Comparison of ENCODE assay signal across 8 mouse cellular contexts in genomic region chr5:92106327-92107125, GRCm38 (mm10). TPM values are rescaled to one million over a fixed set of nuclear protein-coding genes. Genes with fewer than 3 reads are reported as not detected.
DNase-seq lines count a peak whose midpoint lies in the region; ATAC-seq and TF ChIP-seq lines count a peak whose summit lies in the region.

No protein-coding gene starts in this region.

- no peak overlapping the region for H3K4me2 ChIP-seq in forebrain, embryonic 15.5 days (replicated peaks)
- H3K4me2 ChIP-seq in forebrain, embryonic 12.5 days: no peak overlapping the region
- H3K4me2 ChIP-seq in midbrain, postnatal 0 days (ENCODE audit: low read depth, low read length, poor library complexity, severe bottlenecking): no peak overlapping the region

- peak; percentile 60; the same call in 1 of the 2 replicates for ATAC-seq in forebrain, embryonic 15.5 days (replicated peaks)
- no peak for ATAC-seq in forebrain, embryonic 12.5 days (ENCODE audit: low FRiP score)
- ATAC-seq in midbrain, postnatal 0 days (ENCODE audit: low FRiP score): no peak
- peak; percentile 87 to 89 for ATAC-seq in hematopoietic stem cell, adult 5-6 weeks (replicated peaks in 1 of 2; ENCODE audit: insufficient read depth in 1 of 2, low FRiP score in 2 of 2, low TSS enrichment in 1 of 2, low read depth in 1 of 2, poor library complexity in 2 of 2, severe bottlenecking in 2 of 2)

- intact Hi-C loops in gastrocnemius, postnatal 14 days (cut with DNase I; ENCODE audit: low total_unique reads): no loop called here

- peak; percentile 63 for DNase-seq in midbrain, postnatal 0 days (ENCODE audit: low spot score)
- DNase-seq in midbrain, embryonic 10.5 days (ENCODE audit: low spot score): no peak
- peak; percentile 56 for DNase-seq in skeletal muscle tissue, adult 2 months (ENCODE audit: low read depth, low spot score)
- no peak for DNase-seq in left cerebral cortex, adult 18-20 months (ENCODE audit: low spot score in 2 of 2)
- no peak for DNase-seq in gastrocnemius, postnatal 14 days

- H3K27ac ChIP-seq in forebrain, embryonic 15.5 days (replicated peaks): no peak overlapping the region
- H3K27ac ChIP-seq in forebrain, embryonic 12.5 days: no peak overlapping the region
- H3K27ac ChIP-seq in midbrain, postnatal 0 days (ENCODE audit: low read depth, low read length): no peak overlapping the region
- no peak overlapping the region for H3K27ac ChIP-seq in midbrain, embryonic 10.5 days (replicated peaks)

- no peak overlapping the region for H3K4me3 ChIP-seq in forebrain, embryonic 15.5 days
- H3K4me3 ChIP-seq in forebrain, embryonic 12.5 days (replicated peaks): no peak overlapping the region
- H3K4me3 ChIP-seq in midbrain, postnatal 0 days (ENCODE audit: low read depth, low read length): no peak overlapping the region
- no peak overlapping the region for H3K4me3 ChIP-seq in midbrain, embryonic 10.5 days

- no peak for TF ChIP-seq CTCF in midbrain, postnatal 0 days (IDR thresholded peaks at IDR 0.05)

- H3K9me3 ChIP-seq in forebrain, embryonic 15.5 days: no peaks in the 10 kb centered on the region
- no peaks in the 10 kb centered on the region for H3K9me3 ChIP-seq in forebrain, embryonic 12.5 days
- H3K9me3 ChIP-seq in midbrain, postnatal 0 days (ENCODE audit: low read length): no peaks in the 10 kb centered on the region
- no peaks in the 10 kb centered on the region for H3K9me3 ChIP-seq in midbrain, embryonic 10.5 days (replicated peaks)

- H3K27me3 ChIP-seq in forebrain, embryonic 15.5 days: no peaks in the 10 kb centered on the region
- no peaks in the 10 kb centered on the region for H3K27me3 ChIP-seq in forebrain, embryonic 12.5 days
- no peaks in the 10 kb centered on the region for H3K27me3 ChIP-seq in midbrain, postnatal 0 days (ENCODE audit: insufficient read depth, low read length)
- H3K27me3 ChIP-seq in midbrain, embryonic 10.5 days (ENCODE audit: low read depth, poor library complexity, severe bottlenecking): no peaks in the 10 kb centered on the region

- H3K9ac ChIP-seq in forebrain, embryonic 15.5 days (replicated peaks): no peak overlapping the region
- no peak overlapping the region for H3K9ac ChIP-seq in forebrain, embryonic 12.5 days
- H3K9ac ChIP-seq in midbrain, postnatal 0 days (replicated peaks; ENCODE audit: low read length, poor library complexity, severe bottlenecking): no peak overlapping the region

- 44% methylated on average over 10 of the region's 10 CpGs for WGBS in forebrain, embryonic 15.5 days
- 53% methylated on average over 10 of the region's 10 CpGs for WGBS in forebrain, embryonic 12.5 days
- WGBS in midbrain, postnatal 0 days: 48% methylated on average over 10 of the region's 10 CpGs
- WGBS in midbrain, embryonic 10.5 days: 55% methylated on average over 10 of the region's 10 CpGs

- H3K36me3 ChIP-seq in forebrain, embryonic 15.5 days: no peaks in the 10 kb centered on the region
- H3K36me3 ChIP-seq in forebrain, embryonic 12.5 days (replicated peaks): no peaks in the 10 kb centered on the region
- H3K36me3 ChIP-seq in midbrain, postnatal 0 days (ENCODE audit: insufficient read depth, low read length): no peaks in the 10 kb centered on the region
- no peaks in the 10 kb centered on the region for H3K36me3 ChIP-seq in midbrain, embryonic 10.5 days

- H3K4me1 ChIP-seq in forebrain, embryonic 15.5 days: peaks cover 16% of the 10 kb centered on the region
- H3K4me1 ChIP-seq in forebrain, embryonic 12.5 days: peaks cover 6% of the 10 kb centered on the region; the same call in 1 of the 2 replicates
- no peaks in the 10 kb centered on the region for H3K4me1 ChIP-seq in midbrain, postnatal 0 days (ENCODE audit: insufficient read depth, low read length)
- no peaks in the 10 kb centered on the region; the same call in 1 of the 2 replicates for H3K4me1 ChIP-seq in midbrain, embryonic 10.5 days

RNA-seq across cellular contexts. Expression of gene G3bp2, which starts 23.0 kb away (rescaled TPM):
- 323 and 349 TPM in 2 replicates for polyA plus RNA-seq in forebrain, embryonic 15.5 days (2015; fragmentation: Nextera tagmentation; extraction: Ambion mirVana)
- polyA plus RNA-seq in forebrain, embryonic 12.5 days (2016; fragmentation: Nextera tagmentation; extraction: Ambion mirVana): 305 and 322 TPM in 2 replicates
- total RNA-seq in midbrain, postnatal 0 days (2014; rRNA removed): 167 and 221 TPM in 2 replicates
- polyA plus RNA-seq in midbrain, postnatal 0 days (2015; fragmentation: Nextera tagmentation; extraction: Ambion mirVana): 280 and 303 TPM in 2 replicates
- polyA plus RNA-seq in midbrain, embryonic 10.5 days (2016; fragmentation: Nextera tagmentation; extraction: Ambion mirVana): 273 and 281 TPM in 2 replicates
- 131 and 135 TPM in 2 replicates for total RNA-seq in hematopoietic stem cell, adult 5-6 weeks (2017)
- 100 to 1,000 TPM; 245 to 252 TPM for total RNA-seq in left cerebral cortex, adult 18-20 months (2021)
- 10 to 100 TPM; 54.5 to 55.8 TPM for total RNA-seq in gastrocnemius, postnatal 14 days (2021)

RNA-seq across cellular contexts. Expression of gene Uso1, which starts 31.2 kb away (rescaled TPM):
- 42.1 and 45.8 TPM in 2 replicates for polyA plus RNA-seq in forebrain, embryonic 15.5 days (2015; fragmentation: Nextera tagmentation; extraction: Ambion mirVana)
- polyA plus RNA-seq in forebrain, embryonic 12.5 days (2016; fragmentation: Nextera tagmentation; extraction: Ambion mirVana): 48.1 and 51.2 TPM in 2 replicates
- 22.4 and 23.6 TPM in 2 replicates for total RNA-seq in midbrain, postnatal 0 days (2014; rRNA removed)
- polyA plus RNA-seq in midbrain, postnatal 0 days (2015; fragmentation: Nextera tagmentation; extraction: Ambion mirVana): 25.9 and 27.0 TPM in 2 replicates
- polyA plus RNA-seq in midbrain, embryonic 10.5 days (2016; fragmentation: Nextera tagmentation; extraction: Ambion mirVana): 38.7 and 39.0 TPM in 2 replicates
- 9.9 and 21.3 TPM in 2 replicates for total RNA-seq in hematopoietic stem cell, adult 5-6 weeks (2017)
- total RNA-seq in left cerebral cortex, adult 18-20 months (2021): 10 to 100 TPM; 77.8 to 80.2 TPM
- 10 to 100 TPM; 53.9 to 61.5 TPM for total RNA-seq in gastrocnemius, postnatal 14 days (2021)

Comparison
In these comparisons a context has a peak if more than half of its experiments do, and no peak if none do; other contexts are left out.
1. ATAC-seq: peak in forebrain, embryonic 15.5 days (single experiment) and hematopoietic stem cell, adult 5-6 weeks (2 of 2); none in forebrain, embryonic 12.5 days (single experiment) and midbrain, postnatal 0 days (single experiment).
2. DNase-seq: peak in midbrain, postnatal 0 days (single experiment) and skeletal muscle tissue, adult 2 months (single experiment); none in midbrain, embryonic 10.5 days (single experiment), left cerebral cortex, adult 18-20 months (0 of 2) and gastrocnemius, postnatal 14 days (single experiment).